Comparison of ENCODE assay signal across 19 mouse cellular contexts in the genomic region with DNA sequence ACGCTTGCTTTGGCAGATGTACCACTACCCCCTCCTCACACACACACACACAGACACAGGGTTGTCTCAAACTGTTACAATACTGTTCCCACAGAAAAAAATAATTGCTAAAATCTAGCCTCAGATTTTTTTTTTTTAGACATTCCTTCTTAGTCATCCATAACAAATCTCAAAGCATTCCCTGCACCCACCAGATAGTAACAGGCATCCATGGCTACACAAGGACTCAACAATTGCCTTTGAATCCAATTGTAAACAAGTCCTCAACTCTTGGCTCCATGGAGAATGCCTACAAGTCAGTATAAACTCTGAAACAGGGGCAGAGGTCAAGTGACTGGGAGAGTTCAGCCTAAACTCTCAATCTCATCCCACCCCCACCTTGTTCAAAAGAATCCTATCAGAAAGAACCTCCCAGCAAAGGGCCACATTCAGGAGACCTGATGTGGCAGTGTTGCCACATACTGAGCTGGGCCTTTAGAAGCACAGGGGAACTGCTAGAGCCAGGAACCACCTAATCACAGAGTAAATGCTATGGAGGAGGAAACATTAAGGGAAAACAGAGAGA. TPM values are rescaled to one million over a fixed set of nuclear protein-coding genes. Genes with fewer than 3 reads are reported as not detected.
DNase-seq lines count a peak whose midpoint lies in the region; ATAC-seq lines count a peak whose summit lies in the region.
"Had no signal": no experiment of that assay in that cellular context is flagged by ENCODE, and none has a peak within 500 bp of the region (broad histone marks: within the 10 kb centered on the region; RNA-seq: fewer than 3 reads in every experiment).

No protein-coding gene starts in this region.

- no peak overlapping the region for H3K27ac ChIP-seq in liver, embryonic 11.5 days (ENCODE audit: low read depth, low read length)
- H3K27ac ChIP-seq: hindbrain, embryonic 10.5 days; limb, embryonic 13.5 days; neural tube, embryonic 13.5 days had no signal

- no peaks in the 10 kb centered on the region for H3K9me3 ChIP-seq in liver, embryonic 11.5 days (ENCODE audit: control insufficient read depth, low read length)
- H3K9me3 ChIP-seq: hindbrain, embryonic 10.5 days; limb, embryonic 13.5 days; neural tube, embryonic 13.5 days had no signal

- H3K36me3 ChIP-seq in liver, embryonic 11.5 days (ENCODE audit: control insufficient read depth, insufficient read depth, low read length), result no peaks in the 10 kb centered on the region

- 74% methylated on average over 1 of the region's 1 CpGs for WGBS in liver, embryonic 11.5 days

- H3K27me3 ChIP-seq in liver, embryonic 11.5 days (replicated peaks; ENCODE audit: control insufficient read depth, insufficient read depth, low read length), result no peaks in the 10 kb centered on the region
- H3K27me3 ChIP-seq: limb, embryonic 13.5 days; neural tube, embryonic 13.5 days had no signal

- ATAC-seq in liver, embryonic 11.5 days (replicated peaks; ENCODE audit: low FRiP score), result no peak; the same call in 1 of the 2 replicates
- ATAC-seq: forebrain, postnatal 0 days had no signal

- no peaks in the 10 kb centered on the region for H3K4me1 ChIP-seq in liver, embryonic 11.5 days (replicated peaks; ENCODE audit: control insufficient read depth, insufficient read depth, low read length)
- H3K4me1 ChIP-seq: limb, embryonic 13.5 days; neural tube, embryonic 13.5 days had no signal

- no peak overlapping the region for H3K9ac ChIP-seq in liver, embryonic 11.5 days (ENCODE audit: low read depth, low read length)
- H3K9ac ChIP-seq: forebrain, postnatal 0 days; limb, embryonic 13.5 days; neural tube, embryonic 13.5 days had no signal

- no peak overlapping the region for H3K4me2 ChIP-seq in liver, embryonic 11.5 days
- H3K4me2 ChIP-seq: limb, embryonic 13.5 days; neural tube, embryonic 13.5 days had no signal

- H3K4me3 ChIP-seq in liver, embryonic 11.5 days (ENCODE audit: low read depth, low read length), result no peak overlapping the region
- H3K4me3 ChIP-seq: hindbrain, embryonic 10.5 days; limb, embryonic 13.5 days; neural tube, embryonic 13.5 days had no signal

- peak; percentile 4 for DNase-seq in liver
- no peak for DNase-seq in liver, embryonic 11.5 days (ENCODE audit: low spot score)
- DNase-seq in R1 (ENCODE audit: low read depth, low spot score), result peak; percentile 16
- peak; percentile 49 for DNase-seq in embryo, embryonic 9.5 days (ENCODE audit: extremely low spot score)
- DNase-seq in yolk sac, embryonic 10.5 days (ENCODE audit: low spot score), result peak; percentile 86
- no peak for DNase-seq in right cerebral cortex, adult 18-20 months
- no peak for DNase-seq in lung, postnatal 4 days
- DNase-seq: cerebellum, adult 8-10 months; forebrain, postnatal 0 days; gastrocnemius, postnatal 36 days; kidney, adult 8-10 months; layer of hippocampus, adult 9-11 months; midbrain, embryonic 14.5 days; right cerebral cortex, postnatal 14 days; thymus, postnatal 4 days had no signal

RNA-seq across cellular contexts. Expression of a gene that starts 52.9 kb away (rescaled TPM):
- polyA plus RNA-seq in liver, embryonic 11.5 days (2014; fragmentation: Nextera tagmentation; extraction: Ambion mirVana), result 3.3 and 5.1 TPM in 2 replicates

RNA-seq across cellular contexts. Expression of a gene that starts 57.2 kb away (rescaled TPM):
- polyA plus RNA-seq in liver, embryonic 11.5 days (2014; fragmentation: Nextera tagmentation; extraction: Ambion mirVana), result 0.38 and 0.75 TPM in 2 replicates
- polyA plus RNA-seq: C2C12 had no signal

Comparison
In these comparisons a context has a peak if more than half of its experiments do, and no peak if none do; other contexts are left out.
1. DNase-seq: peak in liver (single experiment), R1 (single experiment), embryo, embryonic 9.5 days (single experiment) and yolk sac, embryonic 10.5 days (single experiment); none in liver, embryonic 11.5 days (single experiment), right cerebral cortex, adult 18-20 months (single experiment) and lung, postnatal 4 days (0 of 2).